Mouse (Mus musculus) macrophage (primary cell): ENCODE data around the gene Nrip1. TPM values are rescaled to one million over a fixed set of nuclear protein-coding genes. Genes with fewer than 3 reads are reported as not detected.

ENCODE experiments used
- H3K27ac ChIP-seq: fragments of 350-480 bp; formaldehyde crosslinking; 2 replicates; pipeline ENCODE4 v1.9.0; 2021
- H3K36me3 ChIP-seq: fragments of 350-480 bp; formaldehyde crosslinking; 2 replicates; pipeline ENCODE4 v1.9.0; 2021; ENCODE audit errors: inconsistent target
- H3K4me3 ChIP-seq: fragments of 350-480 bp; formaldehyde crosslinking; 2 replicates; pipeline ENCODE4 v1.9.0; 2021; ENCODE audit errors: inconsistent target
- H3K79me2 ChIP-seq: fragments of 350-480 bp; formaldehyde crosslinking; 2 replicates; pipeline ENCODE4 v1.9.0; 2021; ENCODE audit errors: inconsistent target
- WGBS: methylation state at CpG from one replicate; pipeline ENCODE4 v1.1.7; 2026; ENCODE audit warnings: inconsistent platforms; ENCODE audit not compliant: missing documents; 5-methylcytosine and 5-hydroxymethylcytosine counted together
- polyA plus RNA-seq: library from polyadenylated mRNA; stranded (reverse); fragments of 250-400 nt; gene quantifications from 3 replicates; pipeline ENCODE4 v1.2.4, GENCODE M21; 2018; ENCODE audit warnings: inconsistent platforms

Nrip1 gene
- polyA plus RNA-seq, 1 experiment from 2014 or later = 5.8 TPM

DNA sequence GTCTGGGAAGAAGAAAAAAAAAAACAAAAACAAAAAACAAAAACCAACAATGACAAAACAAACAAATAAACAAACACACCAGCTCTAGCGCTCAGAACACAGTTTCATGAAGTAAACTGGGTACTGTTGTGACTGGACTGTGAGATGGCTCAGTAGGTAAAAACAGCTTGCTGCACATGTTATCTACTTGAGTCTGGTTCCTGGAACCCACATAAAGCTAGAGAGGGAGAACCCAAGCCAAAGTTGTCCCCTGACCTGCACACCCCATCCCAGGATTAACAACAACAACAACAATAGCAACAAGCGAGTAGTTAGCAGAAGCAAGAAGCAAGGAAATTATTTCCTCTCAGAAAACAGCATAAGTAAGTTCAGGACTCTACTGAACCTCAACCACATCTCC is 50.5 kb downstream of the Nrip1 start:
- Histone ChIP-seq H3K36me3 (no peaks in the 10 kb centered on the region), H3K27ac (no peak overlapping the region), H3K4me3 (no peak overlapping the region), H3K79me2 (peaks cover 31% of the 10 kb centered on the region; the same call in 1 of the 2 replicates)
- 100% methylated on average over 2 of the region's 2 CpGs for WGBS

- Histone ChIP-seq H3K36me3 (no peaks in the 10 kb centered on the region), H3K27ac (no peak overlapping the region)
- WGBS = 24% methylated on average over 11 of the region's 11 CpGs
These were observed 52.0 kb downstream of the Nrip1 start for GRCm38 (mm10) chr16:76321527-76322165.

GRCm38 (mm10) chr16:76320118-76320473 is 53.5 kb downstream of the Nrip1 start:
- H3K36me3 ChIP-seq = no peaks in the 10 kb centered on the region
- peaks cover 56% of the 10 kb centered on the region; the same call in 1 of the 2 replicates for H3K79me2 ChIP-seq
- WGBS = 100% methylated on average over 5 of the region's 5 CpGs
- no peak overlapping the region for H3K27ac ChIP-seq
- no peak overlapping the region for H3K4me3 ChIP-seq

More at GRCm38 (mm10) chr16:76321527-76322165, 52.0 kb downstream of the Nrip1 start:
- Histone ChIP-seq H3K79me2 (peaks cover 46% of the 10 kb centered on the region; the same call in 1 of the 2 replicates), H3K4me3 (no peak overlapping the region)

- 89% methylated on average over 11 of the region's 11 CpGs for WGBS
- Histone ChIP-seq H3K27ac (no peak overlapping the region), H3K79me2 (peaks cover 56% of the 10 kb centered on the region; the same call in 1 of the 2 replicates), H3K36me3 (no peaks in the 10 kb centered on the region), H3K4me3 (no peak overlapping the region)
These were observed 54.1 kb downstream of the Nrip1 start for GRCm38 (mm10) chr16:76319364-76320117.

- H3K36me3 ChIP-seq = no peaks in the 10 kb centered on the region
- peaks cover 49% of the 10 kb centered on the region; the same call in 1 of the 2 replicates for H3K79me2 ChIP-seq
- H3K4me3 ChIP-seq = no peak overlapping the region
- 91% methylated on average over 13 of the region's 13 CpGs for WGBS
- H3K27ac ChIP-seq = no peak overlapping the region
These were observed 55.2 kb downstream of the Nrip1 start for GRCm38 (mm10) chr16:76318331-76318922.

DNA sequence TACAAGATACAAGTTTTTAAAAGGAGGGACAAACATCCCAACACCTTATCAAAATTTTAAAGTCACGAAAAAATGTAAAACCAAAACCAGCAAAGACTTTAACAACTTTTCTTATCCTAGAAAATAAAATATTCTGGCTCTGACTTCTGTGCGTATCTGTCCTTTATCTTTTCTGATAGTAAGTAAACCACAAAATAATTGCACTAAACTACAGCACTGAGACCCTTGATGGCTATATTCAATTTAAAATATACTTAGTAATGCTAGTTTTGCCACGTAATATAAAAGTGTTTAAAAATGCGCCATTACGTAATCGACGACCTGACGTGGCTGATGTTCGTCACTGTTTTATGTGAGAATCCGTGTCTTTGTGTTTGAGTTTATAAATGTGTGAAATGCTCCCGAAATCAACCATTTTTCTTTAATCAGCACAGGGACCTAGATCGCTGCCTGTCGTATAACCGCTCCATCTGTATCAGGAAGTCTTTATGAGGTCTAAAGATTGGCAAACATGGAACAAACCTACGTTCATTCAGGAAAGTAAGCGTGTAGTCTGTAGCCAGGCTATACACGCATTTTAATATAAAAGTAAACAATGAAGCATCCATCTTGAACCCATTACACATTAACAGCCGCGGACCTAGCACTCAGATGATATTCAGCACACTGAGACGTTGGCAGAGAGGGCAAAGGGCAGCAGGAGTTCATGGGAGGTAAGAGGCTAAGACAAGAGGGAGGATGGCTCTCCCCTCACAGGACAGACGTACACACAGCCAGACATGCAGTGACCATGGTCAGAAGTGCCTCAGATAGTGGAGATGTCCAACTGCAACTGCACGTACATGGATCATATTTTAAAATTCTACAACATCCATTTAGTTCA is 56.4 kb downstream of the Nrip1 start:
- Histone ChIP-seq H3K36me3 (no peaks in the 10 kb centered on the region), H3K4me3 (no peak overlapping the region), H3K79me2 (peaks cover 49% of the 10 kb centered on the region; the same call in 1 of the 2 replicates), H3K27ac (no peak overlapping the region)
- WGBS = 95% methylated on average over 22 of the region's 22 CpGs

GRCm38 (mm10) chr16:76315642-76316041 is 58.0 kb downstream of the Nrip1 start:
- 100% methylated on average over 3 of the region's 3 CpGs for WGBS
- H3K27ac ChIP-seq = no peak overlapping the region
- H3K4me3 ChIP-seq = no peak overlapping the region
- no peaks in the 10 kb centered on the region for H3K36me3 ChIP-seq
- peaks cover 46% of the 10 kb centered on the region; the same call in 1 of the 2 replicates for H3K79me2 ChIP-seq

GRCm38 (mm10) chr16:76314013-76314950 is 59.3 kb downstream of the Nrip1 start:
- Histone ChIP-seq H3K4me3 (no peak overlapping the region), H3K27ac (no peak overlapping the region), H3K79me2 (peaks cover 37% of the 10 kb centered on the region; the same call in 1 of the 2 replicates), H3K36me3 (no peaks in the 10 kb centered on the region)
- 93% methylated on average over 12 of the region's 12 CpGs for WGBS

DNA sequence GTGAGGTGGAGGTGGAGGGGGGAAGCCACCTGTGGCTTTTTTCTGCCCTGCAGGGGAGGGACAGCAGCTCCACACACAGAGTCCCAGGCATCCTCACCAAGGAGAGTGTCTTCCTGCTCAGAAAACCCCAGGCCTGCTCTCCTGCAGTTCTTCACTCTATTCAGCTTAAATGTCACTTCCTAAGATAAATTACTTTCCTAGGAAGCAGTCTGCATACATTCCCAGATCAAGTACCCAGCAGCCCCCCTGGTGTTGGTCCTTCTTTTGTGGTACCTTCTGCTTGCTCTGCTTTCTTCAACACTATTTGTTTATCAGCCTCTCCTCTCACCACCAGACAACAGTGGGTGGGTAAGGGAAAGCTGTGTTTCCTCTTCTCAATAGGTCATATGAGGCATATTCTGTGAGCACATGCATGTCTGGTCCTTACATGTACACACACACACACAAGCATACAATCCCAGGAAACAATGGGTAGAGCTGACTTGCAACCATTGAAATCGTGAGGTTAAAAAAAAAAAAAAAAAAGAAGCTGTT is 60.7 kb downstream of the Nrip1 start:
- no peaks in the 10 kb centered on the region for H3K36me3 ChIP-seq
- no peak overlapping the region for H3K27ac ChIP-seq
- no peak overlapping the region for H3K4me3 ChIP-seq
- peaks cover 23% of the 10 kb centered on the region; the same call in 1 of the 2 replicates for H3K79me2 ChIP-seq
- WGBS = 75% methylated on average over 1 of the region's 1 CpGs

- Histone ChIP-seq H3K27ac (no peak overlapping the region), H3K4me3 (no peak overlapping the region), H3K79me2 (peaks cover 2% of the 10 kb centered on the region; the same call in 1 of the 2 replicates), H3K36me3 (no peaks in the 10 kb centered on the region)
- 92% methylated on average over 2 of the region's 2 CpGs for WGBS
These were observed 62.8 kb downstream of the Nrip1 start for GRCm38 (mm10) chr16:76310791-76311190.

GRCm38 (mm10) chr16:76310286-76310685 is 63.3 kb downstream of the Nrip1 start:
- H3K36me3 ChIP-seq = no peaks in the 10 kb centered on the region
- H3K4me3 ChIP-seq = no peak overlapping the region
- H3K27ac ChIP-seq = no peak overlapping the region
- H3K79me2 ChIP-seq = no peaks in the 10 kb centered on the region; the same call in 1 of the 2 replicates
- 97% methylated on average over 8 of the region's 8 CpGs for WGBS

GRCm38 (mm10) chr16:76309280-76309679 is 64.3 kb downstream of the Nrip1 start:
- Histone ChIP-seq H3K36me3 (no peaks in the 10 kb centered on the region), H3K4me3 (no peak overlapping the region), H3K27ac (no peak overlapping the region), H3K79me2 (peaks cover 1% of the 10 kb centered on the region; the same call in 1 of the 2 replicates)
- 41% methylated on average over 7 of the region's 7 CpGs for WGBS

GRCm38 (mm10) chr16:76307039-76307438 is 66.6 kb downstream of the Nrip1 start:
- no peak overlapping the region for H3K4me3 ChIP-seq
- no peaks in the 10 kb centered on the region for H3K36me3 ChIP-seq
- peaks cover 9% of the 10 kb centered on the region; the same call in 1 of the 2 replicates for H3K79me2 ChIP-seq
- WGBS = 92% methylated on average over 3 of the region's 3 CpGs
- H3K27ac ChIP-seq = no peak overlapping the region
